Mouse (Mus musculus): ENCODE results near the gene Mief2.

DNA sequence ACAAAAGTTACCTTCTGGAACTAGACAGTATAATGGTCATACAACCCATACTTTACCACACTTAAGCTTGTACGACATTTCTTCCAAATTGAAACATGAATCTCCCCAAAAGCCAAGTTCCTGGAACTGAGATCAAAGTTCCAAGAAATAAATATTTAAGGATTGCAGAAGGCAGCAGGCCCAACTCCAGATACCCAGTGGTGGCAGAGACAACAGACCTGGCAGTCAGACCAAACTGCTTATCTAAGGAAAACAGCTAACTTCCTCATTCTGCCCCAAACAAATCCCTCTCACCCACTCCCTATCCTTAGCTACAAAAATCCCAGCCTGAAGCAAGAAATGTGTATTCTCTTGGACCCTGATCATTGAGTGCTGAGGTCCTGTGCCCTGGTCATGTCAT lies 46.6 kb downstream of the Mief2 start:
- no peak for TF ChIP-seq CTCF (IDR thresholded peaks at IDR 0.05; ENCODE audit: low read depth)
- TF ChIP-seq EP300 (IDR thresholded peaks at IDR 0.05; ENCODE audit: low read depth): no peak
